Mouse (Mus musculus) frontal cortex, adult (tissue): ENCODE data around the gene Celsr3.

Experiments
- ATAC-seq: cut with Nextera tagmentation; 2 replicates; pipeline ENCODE4 v1.9.2; 2017; ENCODE audit warnings: mild to moderate bottlenecking, moderate library complexity, mixed read lengths; ENCODE audit not compliant: low TSS enrichment

The Celsr3 gene

DNA sequence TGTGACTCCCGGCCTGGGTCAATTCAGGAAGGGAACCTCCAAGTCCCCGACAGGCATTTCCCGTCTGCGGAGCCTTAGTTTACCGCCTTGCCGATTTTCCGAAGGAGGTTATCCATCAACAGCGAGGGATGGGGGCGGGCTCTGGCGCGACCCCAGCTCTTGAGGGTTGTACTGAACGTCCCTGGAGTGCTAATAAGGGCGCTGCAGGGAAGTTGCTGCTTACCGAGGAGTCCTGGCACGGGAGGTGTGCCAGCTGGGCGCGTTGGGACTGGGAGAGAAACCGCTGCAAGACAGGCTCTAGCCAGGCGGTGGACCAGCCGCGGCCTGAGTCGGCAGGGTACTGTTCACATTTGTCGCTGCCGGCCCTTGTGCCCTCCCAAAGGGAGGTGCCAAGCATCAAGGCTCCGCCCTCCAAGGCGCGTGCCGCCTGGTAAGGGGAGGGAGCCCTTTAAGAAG lies 28.1 kb downstream of the Celsr3 start:
- ATAC-seq, result peak; percentile 75

DNA sequence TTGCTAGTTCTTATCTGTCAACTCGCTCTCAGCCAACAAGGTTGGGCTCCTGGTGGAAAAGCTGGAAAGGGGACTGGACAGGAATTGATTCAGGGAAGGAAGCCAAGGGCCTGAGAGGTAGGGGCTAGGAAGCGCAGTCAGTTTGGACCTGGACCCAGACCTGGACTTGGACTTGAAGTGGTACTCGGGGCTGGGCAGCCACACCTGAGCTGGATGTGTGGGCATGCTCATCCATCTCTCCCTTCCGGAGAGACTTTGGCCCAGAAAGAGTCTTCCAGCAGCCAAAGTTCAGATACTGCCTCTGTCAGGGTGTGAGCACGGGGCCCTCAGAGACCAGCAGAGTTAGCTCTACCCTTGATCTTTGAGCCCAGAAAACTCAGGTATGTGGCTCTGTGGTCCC lies 29.2 kb downstream of the Celsr3 start:
- ATAC-seq, result no peak

DNA sequence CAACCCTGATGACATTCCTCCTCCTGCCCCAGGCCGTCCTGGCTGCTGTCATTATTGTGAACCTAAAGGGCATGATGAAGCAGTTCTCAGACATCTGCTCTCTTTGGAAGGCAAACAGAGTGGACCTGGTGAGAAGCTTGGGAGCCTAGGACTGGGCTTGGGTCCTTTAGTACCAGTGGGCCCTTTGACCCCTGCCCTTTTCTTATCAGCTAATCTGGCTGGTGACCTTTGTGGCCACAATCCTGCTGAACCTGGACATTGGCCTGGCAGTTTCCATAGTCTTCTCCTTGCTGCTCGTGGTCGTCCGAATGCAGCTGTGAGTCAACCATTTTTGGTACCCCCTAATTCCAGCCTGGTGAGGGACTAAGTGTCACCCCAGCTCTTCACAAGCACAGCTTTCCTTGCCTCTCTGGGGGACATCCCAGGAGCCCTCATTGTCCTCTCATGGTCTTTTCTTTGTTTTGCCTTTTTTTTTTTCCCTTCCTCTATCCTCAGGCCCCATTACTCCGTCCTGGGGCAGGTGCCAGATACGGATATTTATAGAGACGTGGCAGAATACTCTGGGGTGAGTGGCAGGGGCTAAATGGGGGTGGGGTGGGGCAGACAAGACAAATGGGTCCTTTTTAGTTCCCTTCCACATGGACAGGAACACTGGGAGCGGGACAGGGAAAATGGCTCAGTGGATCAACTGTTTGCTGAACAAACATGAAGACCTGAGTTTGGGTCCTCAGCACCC lies 32.8 kb downstream of the Celsr3 start:
- ATAC-seq, result no peak
